Mouse (Mus musculus) kidney, postnatal 0 days (tissue): Measurements from ENCODE around the gene Mindy4. TPM values are rescaled to one million over a fixed set of nuclear protein-coding genes. Genes with fewer than 3 reads are reported as not detected.
"Not testable (repeated sequence)": the region's sequence is repeated elsewhere in the genome, so short reads cannot be mapped to it uniquely, and the experiment has no call there.

Experiments used
- ATAC-seq: fragments of 200-750 bp; cut with Nextera tagmentation; replicated peaks from 2 replicates; pipeline ENCODE4 v1.8.0; 2017; ENCODE audit warnings: low read depth, moderate number of reproducible peaks, moderate TSS enrichment, moderate library complexity; ENCODE audit not compliant: low FRiP score
- DNase-seq: peaks from one replicate; pipeline ENCODE4 v3.0.0-alpha.2; 2016; ENCODE audit warnings: low spot score
- H3K27ac ChIP-seq: fragments of 300-500 bp; sonication (generic); 2 replicates; pipeline ENCODE4 v1.5.1; 2014; ENCODE audit warnings: mild to moderate bottlenecking
- H3K27me3 ChIP-seq: fragments of 300-500 bp; sonication (generic); 2 replicates; pipeline ENCODE4 v1.6.1; 2014; ENCODE audit warnings: low read length, mixed read lengths; ENCODE audit not compliant: insufficient read depth
- H3K36me3 ChIP-seq: fragments of 300-500 bp; sonication (generic); 2 replicates; pipeline ENCODE4 v1.6.1; 2014; ENCODE audit warnings: low read length, mixed read lengths; ENCODE audit not compliant: insufficient read depth
- H3K4me1 ChIP-seq: fragments of 300-500 bp; sonication (generic); replicated peaks from 2 replicates; pipeline ENCODE4 v1.6.1; 2014; ENCODE audit warnings: antibody characterized with exemption, low read length, mixed read lengths; ENCODE audit not compliant: insufficient read depth
- H3K4me2 ChIP-seq: fragments of 300-500 bp; sonication (generic); 2 replicates; pipeline ENCODE4 v1.6.1; 2014; ENCODE audit warnings: mild to moderate bottlenecking, low read length, moderate library complexity, mixed read lengths
- H3K4me3 ChIP-seq: fragments of 300-500 bp; sonication (generic); replicated peaks from 2 replicates; pipeline ENCODE4 v1.5.1; 2014; ENCODE audit warnings: low read depth, low read length
- H3K9ac ChIP-seq: fragments of 300-500 bp; sonication (generic); 2 replicates; pipeline ENCODE4 v1.6.1; 2014; ENCODE audit warnings: low read depth, low read length
- H3K9me3 ChIP-seq: fragments of 300-500 bp; sonication (generic); replicated peaks from 2 replicates; pipeline ENCODE4 v1.6.1; 2016; ENCODE audit warnings: low read length, inconsistent platforms, mixed read lengths
- CTCF ChIP-seq: IDR thresholded peaks from 2 replicates; pipeline ENCODE4 v1.5.1; 2016; ENCODE audit warnings: antibody characterized with exemption, low read depth, mild to moderate bottlenecking, moderate library complexity
- WGBS: fragments of 180-500 bp; shearing (Covaris S2); extraction: QIAGEN DNeasy Blood & Tissue Kit; methylation state at CpG from one replicate; pipeline ENCODE4 v1.1.7; 2014; 5-methylcytosine and 5-hydroxymethylcytosine counted together
- polyA plus RNA-seq: library from polyadenylated mRNA; unstranded; fragments of >200 nt; fragmentation: Nextera tagmentation; extraction: Ambion mirVana; gene quantifications from 2 replicates; pipeline ENCODE4 v1.2.1, GENCODE M21; 2015

Mindy4 gene
- polyA plus RNA-seq, 1 experiment from 2014 or later: 11.6 TPM

GRCm38 (mm10) chr6:55177060-55177732, 26.0 kb upstream of the Mindy4 start:
- WGBS: 44% methylated on average over 12 of the region's 12 CpGs
- Histone ChIP-seq H3K9ac (no peak overlapping the region), H3K27me3 (no peaks in the 10 kb centered on the region), H3K4me1 (peaks cover 15% of the 10 kb centered on the region; the same call in 1 of the 2 replicates), H3K36me3 (no peaks in the 10 kb centered on the region), H3K9me3 (no peaks in the 10 kb centered on the region), H3K4me3 (no peak overlapping the region), H3K4me2 (no peak overlapping the region), H3K27ac (no peak overlapping the region)
- DNase-seq: peak; percentile 31
- no peak for ATAC-seq
- TF ChIP-seq CTCF: peak; percentile 60

- no peak overlapping the region for H3K4me3 ChIP-seq
- TF ChIP-seq CTCF: no peak
- H3K27ac ChIP-seq: no peak overlapping the region
- peaks cover 10% of the 10 kb centered on the region; the same call in 1 of the 2 replicates for H3K4me1 ChIP-seq
- 46% methylated on average over 7 of the region's 7 CpGs for WGBS
- no peak overlapping the region for H3K4me2 ChIP-seq
- no peak overlapping the region for H3K9ac ChIP-seq
- no peaks in the 10 kb centered on the region for H3K9me3 ChIP-seq
- H3K36me3 ChIP-seq: no peaks in the 10 kb centered on the region
- no peaks in the 10 kb centered on the region for H3K27me3 ChIP-seq
- DNase-seq: peak; percentile 51
- ATAC-seq: no peak
Observed at GRCm38 (mm10) chr6:55179560-55179959, 23.6 kb upstream of the Mindy4 start.

- H3K36me3 ChIP-seq: no peaks in the 10 kb centered on the region
- DNase-seq: no peak
- H3K9ac ChIP-seq: no peak overlapping the region
- H3K4me1 ChIP-seq: no peaks in the 10 kb centered on the region
- TF ChIP-seq CTCF: no peak
- H3K4me2 ChIP-seq: no peak overlapping the region
- H3K9me3 ChIP-seq: no peaks in the 10 kb centered on the region
- ATAC-seq: no peak
- H3K4me3 ChIP-seq: no peak overlapping the region
- H3K27ac ChIP-seq: no peak overlapping the region
- WGBS: 64% methylated on average over 1 of the region's 1 CpGs
- H3K27me3 ChIP-seq: no peaks in the 10 kb centered on the region
Observed at GRCm38 (mm10) chr6:55182655-55183430, 20.3 kb upstream of the Mindy4 start.

GRCm38 (mm10) chr6:55187827-55188226, 15.4 kb upstream of the Mindy4 start:
- H3K4me2 ChIP-seq, H3K27me3 ChIP-seq, H3K9ac ChIP-seq, ATAC-seq, H3K4me1 ChIP-seq, DNase-seq, H3K9me3 ChIP-seq, H3K4me3 ChIP-seq, H3K36me3 ChIP-seq, H3K27ac ChIP-seq: not testable (repeated sequence)
- 93% methylated on average over 17 of the region's 17 CpGs for WGBS

- H3K4me2 ChIP-seq: no peak overlapping the region
- H3K36me3 ChIP-seq: no peaks in the 10 kb centered on the region
- ATAC-seq (no peak), DNase-seq (no peak)
- H3K4me1 ChIP-seq: no peaks in the 10 kb centered on the region
- H3K9ac ChIP-seq: no peak overlapping the region
- no peak overlapping the region for H3K4me3 ChIP-seq
- no peak overlapping the region for H3K27ac ChIP-seq
- TF ChIP-seq CTCF: no peak
- no peaks in the 10 kb centered on the region for H3K27me3 ChIP-seq
- H3K9me3 ChIP-seq: no peaks in the 10 kb centered on the region
Observed at GRCm38 (mm10) chr6:55189406-55189805, 13.8 kb upstream of the Mindy4 start.

GRCm38 (mm10) chr6:55191537-55191936, 11.6 kb upstream of the Mindy4 start:
- DNase-seq: no peak
- H3K9me3 ChIP-seq: no peaks in the 10 kb centered on the region
- H3K4me2 ChIP-seq: no peak overlapping the region
- no peak for ATAC-seq
- WGBS: 36% methylated on average over 4 of the region's 4 CpGs
- no peaks in the 10 kb centered on the region for H3K27me3 ChIP-seq
- TF ChIP-seq CTCF: no peak
- no peaks in the 10 kb centered on the region for H3K36me3 ChIP-seq
- H3K4me1 ChIP-seq: no peaks in the 10 kb centered on the region
- no peak overlapping the region for H3K27ac ChIP-seq
- H3K4me3 ChIP-seq: no peak overlapping the region
- H3K9ac ChIP-seq: no peak overlapping the region
